Mouse (Mus musculus) MEL-GATA-1-ER (cell line): Measurements from ENCODE around the gene Tmem11.

Experiments
- DNase-seq: peaks from one replicate; pipeline ENCODE4 v3.0.0-alpha.2; 2012; ENCODE audit warnings: low read depth; ENCODE audit errors: extremely low read depth

Tmem11 gene

GRCm38 (mm10) chr11:60878675-60879294, at the start of gene Tmem11:
Tmem11 (minus strand) TSS chr11:60879272.
- peak; percentile 90 for DNase-seq

DNA sequence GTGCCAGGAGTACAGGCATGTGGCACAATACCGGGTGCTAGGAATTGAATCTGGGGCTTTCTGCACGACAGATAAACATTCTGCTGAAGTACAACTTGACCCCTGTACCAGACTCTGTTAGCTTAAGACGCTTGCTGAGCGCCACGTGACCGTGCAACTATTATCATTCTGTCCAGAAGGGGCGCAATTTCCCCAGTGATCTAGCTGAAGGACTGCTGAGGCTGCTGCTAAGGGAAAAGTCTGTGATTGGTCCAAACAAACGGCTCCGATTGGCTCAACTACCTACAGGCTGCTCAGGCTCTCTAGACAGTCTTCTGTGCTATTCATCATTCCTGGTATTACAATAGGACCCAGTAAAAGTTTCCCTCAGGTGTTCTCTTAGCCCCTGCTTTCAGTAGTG, 48.2 kb upstream of the Tmem11 start:
- DNase-seq = peak; percentile 86

DNA sequence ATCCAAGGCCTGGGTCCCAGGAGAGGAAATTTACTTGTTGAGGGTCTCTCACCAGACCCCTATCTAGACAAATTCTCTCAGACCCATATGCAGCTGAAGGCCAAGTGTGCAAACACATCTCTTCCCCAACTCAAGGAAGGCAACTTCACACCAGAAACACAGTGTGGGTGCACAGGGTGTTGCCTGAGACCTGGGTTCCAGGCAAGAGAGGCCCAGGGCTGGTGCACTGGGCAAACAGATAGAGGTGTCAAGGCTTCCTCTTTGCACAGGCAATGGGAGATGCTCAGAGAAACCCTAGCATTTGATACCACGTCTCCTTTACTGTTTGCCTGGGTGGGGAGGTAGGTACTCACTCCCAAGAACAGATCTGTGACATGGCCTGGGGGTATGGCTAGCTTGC, 45.9 kb upstream of the Tmem11 start:
- DNase-seq = no peak

DNA sequence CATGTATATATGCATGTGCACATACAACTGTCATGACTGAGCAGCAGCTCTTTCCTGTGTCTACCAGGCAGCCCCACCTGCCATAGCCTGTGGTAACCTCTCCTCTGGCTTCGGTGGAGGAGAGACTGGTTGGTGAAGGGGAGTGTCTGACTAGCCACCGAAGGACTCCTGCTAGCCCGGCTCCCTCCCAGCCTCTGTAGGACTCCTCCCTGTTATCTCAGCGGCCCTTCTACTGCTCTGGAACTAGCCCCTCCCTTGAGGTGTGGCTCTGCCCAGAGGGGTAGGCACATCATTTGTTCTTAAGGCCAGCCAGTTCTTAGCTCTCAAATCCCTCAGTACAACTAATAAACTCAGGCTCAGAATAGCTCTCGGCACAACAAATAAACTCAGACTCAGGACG, 45.4 kb upstream of the Tmem11 start:
- peak; percentile 60 for DNase-seq

GRCm38 (mm10) chr11:60922964-60923363, 43.9 kb upstream of the Tmem11 start:
- no peak for DNase-seq

GRCm38 (mm10) chr11:60922195-60922594, 43.1 kb upstream of the Tmem11 start:
- no peak for DNase-seq

DNA sequence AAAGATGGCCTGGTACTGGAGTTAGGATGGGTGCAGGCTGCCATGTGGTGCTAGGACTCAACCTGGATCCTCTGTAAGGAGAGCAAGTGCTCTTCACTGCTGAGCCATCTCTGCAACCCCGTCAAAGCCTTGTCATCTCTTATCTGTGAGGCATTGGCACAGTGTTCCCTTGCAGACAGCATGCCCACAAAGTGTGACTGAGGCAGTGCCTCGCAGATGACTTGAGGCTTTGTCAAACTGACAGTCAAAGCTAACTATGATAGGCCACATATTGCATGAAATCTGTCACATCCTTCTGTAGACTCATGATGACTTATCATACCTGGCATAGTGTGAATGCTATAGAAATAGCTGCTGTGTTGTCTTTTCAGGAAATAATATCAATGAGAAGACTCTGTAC, 40.9 kb upstream of the Tmem11 start:
- DNase-seq = no peak

DNA sequence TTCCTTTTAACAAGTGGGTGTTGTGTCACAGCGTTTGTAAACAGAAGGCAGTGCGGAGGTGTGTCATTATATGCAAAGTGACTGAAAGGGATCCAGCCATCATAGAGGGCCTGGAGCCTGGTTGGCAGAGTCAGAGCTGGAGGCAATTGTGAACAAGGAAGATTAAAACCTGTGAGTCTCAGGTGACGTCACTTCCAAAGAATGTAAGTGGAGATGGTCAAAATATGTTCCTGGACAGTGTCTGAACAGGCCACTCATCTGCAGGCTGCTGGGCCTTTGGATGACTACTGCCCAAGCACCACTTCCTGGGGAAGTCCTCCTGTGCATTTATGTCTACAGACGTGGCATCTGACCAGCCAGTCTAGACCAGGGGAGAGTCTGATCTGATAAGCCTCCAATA, 36.1 kb upstream of the Tmem11 start:
- DNase-seq = no peak

DNA sequence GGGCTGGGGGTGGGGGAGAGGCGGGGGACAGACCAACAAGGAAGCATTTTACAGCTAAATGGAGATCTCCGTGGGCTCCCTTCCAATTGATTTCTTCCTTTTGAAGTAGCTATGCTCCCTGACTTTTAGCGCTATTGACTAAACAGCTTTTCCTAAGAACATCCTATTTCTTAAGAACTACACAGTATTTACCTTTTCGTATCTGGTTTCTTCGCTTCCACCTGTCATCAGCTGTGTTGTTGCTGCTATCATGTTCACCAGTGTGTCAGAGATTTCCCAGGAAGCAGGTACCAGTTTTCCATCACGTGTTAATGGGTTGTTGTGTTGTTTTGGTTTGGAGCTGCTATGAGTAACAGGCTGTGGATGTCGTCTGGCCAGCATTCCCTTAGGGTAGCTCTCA, 35.4 kb upstream of the Tmem11 start, which contains the start of gene Natd1:
Gene Natd1 (minus strand): TSS at position 260 of the 400 bp plus-strand sequence.
- DNase-seq = no peak

DNA sequence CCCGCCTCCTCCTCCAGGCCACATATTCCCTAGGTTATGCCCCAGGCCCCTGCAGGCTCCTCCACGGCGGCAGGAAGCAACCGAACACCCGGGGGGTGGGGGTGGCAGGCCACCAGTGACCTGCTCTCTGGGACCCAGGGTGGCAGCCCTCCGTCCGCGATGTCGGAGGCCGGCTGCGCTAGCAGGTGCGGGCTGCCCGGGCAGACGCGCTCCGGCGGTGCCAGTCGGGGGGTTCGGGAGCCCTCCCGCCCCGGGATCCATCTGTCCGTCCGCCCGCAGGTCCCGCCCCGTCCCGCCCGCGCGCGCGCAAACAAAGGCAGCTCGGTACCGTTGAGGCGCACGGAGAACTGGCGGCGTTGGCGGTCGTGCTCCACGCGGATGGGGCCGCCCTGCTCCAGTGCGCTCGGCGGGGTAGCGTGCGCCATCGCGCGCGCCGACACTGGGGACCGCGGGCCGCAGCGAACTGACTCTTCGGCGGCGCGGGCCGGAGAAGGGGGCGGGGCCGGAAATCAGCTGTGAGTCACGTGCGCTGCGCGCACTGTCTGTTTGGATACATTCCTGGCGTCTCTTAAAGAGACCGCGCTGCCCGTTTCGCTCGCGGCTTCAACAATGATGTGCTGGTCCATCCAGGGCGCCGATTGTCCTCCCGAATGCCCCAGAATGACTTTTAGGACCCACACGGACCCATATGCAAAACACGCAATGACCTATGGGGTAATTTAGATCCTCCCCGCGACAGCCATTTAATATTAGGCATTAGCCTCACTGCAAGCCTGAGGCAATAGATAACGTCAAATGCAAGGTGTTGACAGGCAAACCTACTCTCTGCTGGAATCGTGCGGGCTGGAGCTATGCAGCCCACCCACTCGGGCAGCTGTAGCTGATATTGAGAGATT, 34.5 kb upstream of the Tmem11 start:
- DNase-seq = peak; percentile 83

DNA sequence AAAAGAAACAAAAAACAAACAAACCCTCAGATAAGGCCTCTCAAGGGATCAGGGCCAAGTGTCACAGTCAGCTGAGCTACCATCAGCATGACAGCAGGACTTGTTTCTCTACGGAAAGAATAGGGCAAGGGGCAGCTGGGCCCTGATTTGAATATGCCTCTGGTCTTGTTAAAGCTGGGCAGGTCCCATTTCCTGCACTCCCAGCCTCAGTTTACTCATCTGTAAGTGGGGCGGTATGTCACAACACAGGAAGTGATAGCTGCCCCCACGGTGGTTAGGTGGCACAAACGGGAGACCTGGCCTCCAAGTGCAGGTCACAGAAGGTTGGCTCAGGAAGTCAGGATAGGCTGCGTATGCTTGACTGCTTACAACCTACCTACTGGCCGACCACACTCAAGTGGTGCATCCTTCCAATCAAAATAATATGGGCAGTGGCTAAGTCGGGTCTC, 33.5 kb upstream of the Tmem11 start:
- no peak for DNase-seq

GRCm38 (mm10) chr11:60909626-60910025, 30.6 kb upstream of the Tmem11 start:
- no peak for DNase-seq

DNA sequence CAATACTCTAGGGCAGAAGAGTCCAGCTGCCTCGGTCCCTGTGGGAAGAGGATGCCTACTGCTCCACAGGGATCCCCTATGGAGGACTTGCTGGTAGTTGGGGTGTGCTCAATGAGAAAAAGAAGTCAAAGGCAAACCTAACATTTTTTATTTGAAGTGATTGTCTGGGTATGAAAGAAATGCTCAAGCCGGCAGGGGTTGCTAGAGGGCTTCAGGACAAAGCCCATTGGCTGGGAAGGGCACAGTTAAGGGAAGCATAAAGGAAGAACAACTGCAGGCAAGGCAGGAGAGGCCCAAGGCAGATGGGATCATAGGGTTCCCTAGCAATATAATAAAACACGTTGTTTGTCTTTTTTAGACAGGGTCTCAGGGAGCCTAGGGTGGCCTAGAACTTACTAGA, 29.0 kb upstream of the Tmem11 start:
- DNase-seq = no peak

- DNase-seq = no peak
Observed at GRCm38 (mm10) chr11:60906449-60906848, 27.4 kb upstream of the Tmem11 start.

- DNase-seq = no peak
Observed at GRCm38 (mm10) chr11:60905407-60906120, 26.5 kb upstream of the Tmem11 start.

- DNase-seq = no peak
Observed at GRCm38 (mm10) chr11:60903661-60904061, 24.6 kb upstream of the Tmem11 start.

- no peak for DNase-seq
Observed at GRCm38 (mm10) chr11:60902486-60902885, 23.4 kb upstream of the Tmem11 start.

DNA sequence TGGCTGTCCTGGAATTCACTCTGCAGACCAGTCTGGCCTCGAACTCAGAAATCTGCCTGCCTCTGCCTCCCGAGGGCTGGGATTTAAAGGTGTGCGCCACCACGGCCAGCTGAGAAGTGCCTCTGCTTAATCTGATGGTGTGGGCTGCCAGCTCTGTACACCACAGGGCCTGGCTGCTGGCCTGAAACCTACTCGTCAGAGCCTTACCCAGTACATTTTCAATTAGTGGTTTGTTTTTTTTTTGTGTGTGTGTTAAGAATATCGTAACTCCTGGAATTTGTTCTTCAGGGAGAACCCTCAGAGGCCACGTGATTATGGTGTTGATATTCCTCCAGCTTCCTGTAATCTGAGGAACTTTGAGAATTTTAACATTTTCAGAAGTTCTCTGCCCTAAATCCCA, 22.9 kb upstream of the Tmem11 start:
- no peak for DNase-seq

- DNase-seq = no peak
Observed at GRCm38 (mm10) chr11:60895915-60896314, 16.8 kb upstream of the Tmem11 start.

- no peak for DNase-seq
Observed at GRCm38 (mm10) chr11:60890744-60891143, 11.7 kb upstream of the Tmem11 start.

DNA sequence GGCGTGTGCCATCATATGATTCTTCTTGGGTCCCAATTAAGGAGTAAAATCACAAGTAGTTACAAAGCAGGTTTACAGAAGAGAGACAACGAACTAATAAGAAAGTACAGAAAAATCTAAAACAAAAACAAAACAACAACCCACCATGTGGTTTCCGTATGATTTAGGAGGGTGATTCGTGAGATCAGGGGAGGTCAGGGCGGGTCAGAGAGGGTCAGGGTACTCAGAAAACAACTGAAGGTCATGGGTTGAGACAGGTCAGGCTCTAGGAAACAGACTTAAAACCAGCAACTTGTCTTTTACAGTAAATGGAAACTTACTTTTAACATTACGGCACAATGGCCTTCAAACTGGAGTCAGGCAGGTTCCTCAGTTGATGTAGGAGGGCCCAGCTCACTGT, 11.2 kb upstream of the Tmem11 start:
- DNase-seq = no peak

GRCm38 (mm10) chr11:60889861-60890260, 10.8 kb upstream of the Tmem11 start:
- no peak for DNase-seq
